Mouse (Mus musculus) kidney, adult 2 months (tissue): ENCODE results near the gene Crygd. TPM values are rescaled to one million over a fixed set of nuclear protein-coding genes. Genes with fewer than 3 reads are reported as not detected.

Experiments used
- DNase-seq: peaks from one replicate; pipeline ENCODE4 v3.0.0; 2021
- H3K27ac ChIP-seq: fragments of 200-500 bp; 2 replicates; pipeline ENCODE4 v1.5.1; 2012; ENCODE audit warnings: low read depth, low read length, control low read depth, inconsistent platforms; ENCODE audit not compliant: insufficient read depth
- H3K27me3 ChIP-seq: fragments of 200-500 bp; replicated peaks from 2 replicates; pipeline ENCODE4 v1.6.1; 2012; ENCODE audit warnings: mild to moderate bottlenecking, moderate library complexity, low read length, inconsistent platforms; ENCODE audit not compliant: control insufficient read depth, insufficient read depth
- H3K36me3 ChIP-seq: fragments of 200-500 bp; 2 replicates; pipeline ENCODE4 v1.6.1; 2012; ENCODE audit warnings: mild to moderate bottlenecking, moderate library complexity, low read length, inconsistent platforms; ENCODE audit not compliant: control insufficient read depth, insufficient read depth
- H3K4me1 ChIP-seq: fragments of 200-500 bp; 2 replicates; pipeline ENCODE4 v1.6.1; 2011; ENCODE audit warnings: low read length; ENCODE audit not compliant: control insufficient read depth, insufficient read depth
- H3K4me3 ChIP-seq: fragments of 200-500 bp; 2 replicates; pipeline ENCODE4 v1.5.1; 2011; ENCODE audit warnings: mild to moderate bottlenecking, low read depth, low read length, control low read depth; ENCODE audit not compliant: insufficient read depth
- CTCF ChIP-seq: fragments of 200-500 bp; conservative IDR thresholded peaks from 2 replicates; pipeline ENCODE4 v1.5.1; 2011; ENCODE audit warnings: low read depth, mild to moderate bottlenecking, control low read depth, low read length, moderate library complexity, mixed read lengths; ENCODE audit not compliant: insufficient read depth, insufficient read length
- POLR2A ChIP-seq: fragments of 200-500 bp; IDR thresholded peaks from one replicate; pipeline ENCODE4 v1.6.1; 2011; ENCODE audit warnings: low read depth, low read length, control low read depth
- WGBS: fragments of 180-500 bp; shearing (Covaris S2); methylation state at CpG from one replicate; pipeline ENCODE4 v1.1.7; 2018; 5-methylcytosine and 5-hydroxymethylcytosine counted together
- polyA plus RNA-seq: library from polyadenylated mRNA; depleted of rRNA; stranded (reverse); fragments of >200 nt; gene quantifications from 2 replicates; pipeline ENCODE4 v1.2.3, GENCODE M21; 2012; rRNA removed

Crygd gene
- polyA plus RNA-seq, result not detected in 2 replicates

DNA sequence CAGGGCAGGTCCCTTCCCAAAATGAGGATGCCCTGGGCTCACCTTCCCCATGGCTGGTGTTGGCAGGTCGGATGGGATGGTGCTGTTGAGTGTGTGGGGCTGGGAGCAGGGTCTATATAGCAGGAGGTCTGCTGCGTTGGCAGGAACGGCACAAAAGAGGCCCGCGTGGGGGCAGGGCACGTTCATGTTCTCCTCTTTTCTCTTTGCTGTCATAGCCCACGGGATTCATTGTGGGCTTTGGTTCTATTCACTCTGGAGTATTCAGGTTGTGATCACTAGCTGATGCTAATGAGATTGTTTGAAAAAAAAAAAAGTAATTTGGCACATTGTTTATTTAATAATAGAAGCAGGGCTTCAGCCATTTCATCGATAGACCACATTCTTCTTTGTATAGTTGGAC is at the start of gene Crygd:
TSS of gene Crygd (minus strand) at position 101 of the 400 bp plus-strand sequence.
- TF ChIP-seq CTCF (no peak), POLR2A (no peak)
- Histone ChIP-seq H3K36me3 (no peaks in the 10 kb centered on the region), H3K4me3 (no peak within 1 kb of the TSS), H3K27ac (no peak within 1 kb of the TSS), H3K4me1 (no peaks in the 10 kb centered on the region), H3K27me3 (no peaks in the 10 kb centered on the region)
- WGBS, result 91% methylated on average over 8 of the region's 8 CpGs
- no peak for DNase-seq

DNA sequence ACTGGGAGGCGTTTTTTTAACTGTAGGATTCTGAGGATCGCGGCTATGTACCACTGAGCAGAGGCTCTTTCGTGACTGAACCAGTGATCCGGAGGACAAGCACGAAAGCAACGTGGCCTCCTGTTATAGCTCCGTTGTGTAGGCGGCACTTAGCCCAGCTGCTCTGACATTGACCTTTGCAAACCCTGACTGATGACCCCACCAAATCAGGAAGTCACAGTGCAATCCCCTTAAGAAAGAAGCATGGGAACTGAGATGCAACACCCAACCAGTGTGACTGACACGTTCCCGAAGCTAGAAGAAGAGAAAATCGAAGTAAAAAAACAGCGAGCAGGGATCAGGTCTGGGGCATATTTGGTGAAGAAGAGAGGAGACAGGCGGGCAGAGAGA is 49.5 kb upstream of the Crygd start:
- H3K4me3 ChIP-seq, result peak overlapping the region; percentile 14; the same call in 1 of the 2 replicates

DNA sequence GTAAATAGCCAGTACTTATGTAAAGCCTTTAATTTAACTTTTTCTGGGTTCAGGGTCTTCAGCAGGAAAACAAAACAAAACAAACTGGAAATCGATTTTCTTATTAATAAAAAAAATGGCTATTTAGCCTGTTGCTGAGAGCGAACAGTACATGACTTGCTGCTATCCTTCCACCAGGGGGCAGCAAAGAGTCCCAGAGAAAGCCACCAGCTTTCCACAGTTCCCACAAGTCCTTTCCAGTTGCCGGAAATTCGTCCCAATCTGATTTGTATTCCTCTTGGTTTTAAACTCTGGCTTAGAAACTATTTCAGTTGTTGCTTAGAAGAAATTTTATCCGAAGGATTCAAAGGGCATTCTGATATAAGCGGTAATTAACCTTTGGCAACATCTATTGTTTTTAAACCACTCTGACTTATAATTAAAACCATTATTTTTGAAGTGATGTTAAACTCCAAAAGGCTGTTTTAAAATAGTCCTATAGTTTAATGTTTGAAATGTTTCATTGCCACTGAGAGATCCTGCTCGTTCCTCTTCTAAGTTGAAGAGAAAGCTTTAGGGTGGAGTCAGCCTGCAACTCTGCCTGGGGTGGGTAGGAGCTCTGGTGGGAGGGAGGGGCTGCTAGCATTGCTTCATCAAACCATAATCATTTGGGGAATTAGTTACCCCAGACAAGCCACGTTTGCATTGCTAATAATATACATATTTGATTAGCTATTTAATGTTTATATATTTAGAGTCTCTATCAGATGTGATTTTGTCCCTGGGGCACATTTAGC is 49.0 kb upstream of the Crygd start:
- Histone ChIP-seq H3K4me1 (peaks cover 15% of the 10 kb centered on the region), H3K36me3 (no peaks in the 10 kb centered on the region), H3K27me3 (no peaks in the 10 kb centered on the region), H3K27ac (peak overlapping the region; percentile 90), H3K4me3 (no peak overlapping the region)
- 4% methylated on average over 8 of the region's 8 CpGs for WGBS
- DNase-seq, result peak; percentile 87
- TF ChIP-seq POLR2A, result no peak
- TF ChIP-seq CTCF, result peak; percentile 89

More for the DNA sequence above, 49.5 kb upstream of the Crygd start:
- TF ChIP-seq POLR2A (no peak), CTCF (no peak)
- no peaks in the 10 kb centered on the region for H3K27me3 ChIP-seq
- H3K27ac ChIP-seq, result peak overlapping the region; percentile 90
- WGBS, result 15% methylated on average over 14 of the region's 14 CpGs
- H3K4me1 ChIP-seq, result peaks cover 16% of the 10 kb centered on the region
- no peaks in the 10 kb centered on the region for H3K36me3 ChIP-seq
- peak; percentile 53 for DNase-seq

DNA sequence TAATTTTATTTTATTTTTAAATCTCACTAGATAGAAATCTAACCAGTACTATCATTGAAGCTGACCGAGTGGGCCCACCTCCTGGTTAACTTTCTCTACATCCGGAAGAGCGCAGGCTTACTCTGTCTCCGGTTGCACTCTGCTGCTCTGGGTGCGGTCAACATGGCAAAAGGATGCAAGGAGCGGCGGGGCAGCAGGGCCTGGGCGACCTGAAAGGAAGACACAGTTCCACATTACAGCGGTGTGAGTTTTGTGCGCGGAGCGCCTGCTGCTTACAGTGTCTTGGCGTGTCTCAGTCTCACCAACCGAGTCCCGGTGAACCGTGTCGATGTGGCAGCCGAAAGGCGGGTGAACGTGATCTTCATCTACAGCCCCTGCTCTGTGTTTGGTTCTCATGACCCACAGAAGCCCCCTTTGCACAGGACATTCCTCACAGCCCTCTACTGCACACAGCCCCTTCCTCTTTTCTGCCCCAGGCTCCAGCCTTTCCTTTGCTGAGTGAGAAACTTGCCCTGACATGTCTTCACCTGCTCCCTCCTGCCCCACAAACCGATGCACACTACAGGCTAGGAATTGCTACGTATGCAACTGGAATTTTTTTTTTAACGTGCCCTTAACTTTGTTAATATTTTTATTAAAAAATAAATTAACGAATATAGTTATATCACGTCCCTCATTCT is 46.6 kb upstream of the Crygd start:
- 58% methylated on average over 25 of the region's 25 CpGs for WGBS
- DNase-seq, result no peak
- TF ChIP-seq CTCF (no peak), POLR2A (no peak)

DNA sequence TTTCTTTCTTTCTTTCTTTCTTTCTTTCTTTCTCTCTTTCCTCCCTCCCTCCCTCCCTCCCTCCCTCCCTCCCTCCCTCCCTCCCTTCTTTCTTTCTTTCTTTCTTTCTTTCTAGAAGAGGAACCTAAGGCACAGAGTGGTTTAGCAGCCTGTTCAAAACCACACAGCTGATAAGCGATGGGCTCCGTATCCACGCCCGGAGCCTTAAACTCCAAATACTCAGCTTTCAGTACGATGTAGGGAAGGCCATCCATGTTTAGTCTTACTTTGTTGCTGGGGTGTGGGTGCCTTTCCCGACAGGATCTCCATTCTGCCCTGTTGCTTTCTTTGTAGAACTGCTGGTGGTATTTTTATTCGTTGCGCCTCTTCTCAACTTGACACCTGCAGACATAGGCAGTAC is 45.9 kb upstream of the Crygd start:
- Histone ChIP-seq H3K27me3 (no peaks in the 10 kb centered on the region), H3K4me1 (peaks cover 12% of the 10 kb centered on the region), H3K27ac (no peak overlapping the region), H3K4me3 (no peak overlapping the region), H3K36me3 (no peaks in the 10 kb centered on the region)
- TF ChIP-seq CTCF (no peak), POLR2A (no peak)
- 88% methylated on average over 8 of the region's 8 CpGs for WGBS
- DNase-seq, result no peak

More for the DNA sequence above, 46.6 kb upstream of the Crygd start:
- no peak overlapping the region for H3K27ac ChIP-seq
- no peaks in the 10 kb centered on the region for H3K27me3 ChIP-seq
- H3K4me3 ChIP-seq, result no peak overlapping the region
- peaks cover 12% of the 10 kb centered on the region for H3K4me1 ChIP-seq
- H3K36me3 ChIP-seq, result no peaks in the 10 kb centered on the region

DNA sequence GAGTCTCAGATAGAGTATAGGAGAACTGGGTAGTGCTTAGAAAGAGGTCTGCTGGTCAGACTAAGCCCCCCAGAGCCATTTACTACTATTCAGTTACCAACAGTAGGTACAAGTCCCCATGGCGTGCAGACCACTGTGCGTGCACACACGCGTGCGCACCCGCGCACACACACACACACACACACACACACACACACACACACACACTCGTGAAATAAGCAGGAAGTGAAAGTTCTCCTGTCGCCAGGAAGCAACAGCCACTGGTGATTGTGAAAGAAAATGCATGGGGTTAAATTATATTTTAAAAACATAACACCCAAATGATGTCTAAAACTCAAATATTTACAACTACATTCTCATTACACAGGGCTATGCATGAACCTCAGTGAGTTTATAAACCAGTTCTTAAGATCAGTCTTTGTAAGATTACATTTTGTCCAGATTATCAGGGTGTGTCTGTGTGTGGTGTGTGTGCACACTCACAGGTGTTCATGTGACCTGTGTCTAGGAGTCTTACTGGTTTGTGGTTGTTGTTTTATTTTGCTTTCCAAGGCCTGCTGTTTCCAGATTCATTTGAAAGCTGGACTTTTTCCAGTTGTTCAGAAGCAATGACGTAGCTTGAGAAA is 44.5 kb upstream of the Crygd start:
- DNase-seq, result no peak
- Histone ChIP-seq H3K36me3 (no peaks in the 10 kb centered on the region), H3K27ac (no peak overlapping the region), H3K27me3 (no peaks in the 10 kb centered on the region), H3K4me1 (peaks cover 2% of the 10 kb centered on the region; the same call in 1 of the 2 replicates), H3K4me3 (no peak overlapping the region)
- WGBS, result 88% methylated on average over 10 of the region's 10 CpGs
- TF ChIP-seq CTCF (no peak), POLR2A (no peak)

DNA sequence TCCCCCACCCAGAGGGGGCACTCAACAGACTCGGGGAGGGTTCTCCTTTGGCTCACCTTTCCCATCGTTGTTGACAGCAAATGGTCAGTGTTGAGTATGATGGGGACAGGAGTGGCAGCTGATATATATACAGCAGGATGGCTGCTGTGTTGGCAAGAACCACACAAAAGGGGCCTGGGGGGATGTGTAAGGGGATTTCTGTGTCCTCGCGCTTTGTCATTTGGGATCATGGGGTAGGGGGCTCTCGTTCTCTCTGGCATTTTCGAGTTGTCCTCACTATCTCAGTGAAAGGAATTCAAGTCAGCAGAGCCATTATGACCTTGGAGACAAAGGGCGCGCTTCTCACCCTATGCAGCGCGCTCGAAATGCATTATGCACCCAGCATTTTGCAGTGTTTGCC is 40.0 kb upstream of the Crygd start, which contains the start of gene Cryga:
TSS of gene Cryga (minus strand) at position 101 of the 400 bp plus-strand sequence.
- Histone ChIP-seq H3K27ac (no peak within 1 kb of the TSS), H3K4me3 (no peak within 1 kb of the TSS), H3K4me1 (no peaks in the 10 kb centered on the region), H3K36me3 (no peaks in the 10 kb centered on the region), H3K27me3 (no peaks in the 10 kb centered on the region)
- TF ChIP-seq CTCF (no peak), POLR2A (no peak)
- no peak for DNase-seq
- WGBS, result 92% methylated on average over 11 of the region's 11 CpGs
